Mouse (Mus musculus): ENCODE measurements around the gene Rtbdn.

DNA sequence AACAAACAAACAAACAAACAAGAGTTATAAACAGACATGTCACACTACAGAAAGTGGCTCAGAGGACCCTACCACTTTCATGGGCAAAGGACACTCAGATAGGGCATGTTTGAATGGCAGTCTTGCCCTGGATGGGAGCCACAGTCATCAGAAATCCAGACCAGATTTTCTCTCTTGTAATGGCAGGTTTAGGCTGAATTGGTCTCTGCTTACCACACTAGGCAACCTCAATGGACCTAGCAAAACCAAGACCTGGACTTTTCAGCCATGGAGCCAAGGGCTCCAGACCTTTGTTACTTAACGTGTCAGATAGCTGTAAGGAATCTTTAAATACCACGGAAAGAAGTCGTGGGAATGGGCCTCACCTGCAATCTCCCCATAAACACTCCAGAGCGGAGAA is 3.1 kb upstream of the Rtbdn start:
- TF ChIP-seq MAFK (IDR thresholded peaks at IDR 0.05; ENCODE audit: insufficient read depth, low read depth, low read length) (no peak), ZC3H11A (IDR thresholded peaks at IDR 0.05; ENCODE audit: borderline replicate concordance, low read depth, low read length) (no peak), CHD2 (IDR thresholded peaks at IDR 0.05; ENCODE audit: low read depth, low read length) (no peak)

Data from ES-E14 (cell line).